Mouse (Mus musculus): ENCODE data around the gene Cct8.

GRCm38 (mm10) chr16:87501304-87502078 is 5.8 kb upstream of the Cct8 start:
- TF ChIP-seq POLR2A (IDR thresholded peaks at IDR 0.05; ENCODE audit: low read depth, low read length) (no peak), CTCF (IDR thresholded peaks at IDR 0.05; ENCODE audit: extremely low read depth, insufficient read depth, insufficient read length, insufficient replicate concordance) (no peak)
